In genomic region chr4:123665681-123666278, GRCm38 (mm10) we compare ENCODE assay signal across 8 mouse cellular contexts. TPM values are rescaled to one million over a fixed set of nuclear protein-coding genes. Genes with fewer than 3 reads are reported as not detected.
DNase-seq lines count a peak whose midpoint lies in the region; ATAC-seq and TF ChIP-seq lines count a peak whose summit lies in the region.

No protein-coding gene starts in this region.

- peak overlapping the region; percentile 99 for H3K27ac ChIP-seq in kidney, postnatal 0 days
- peak overlapping the region; percentile 84 for H3K27ac ChIP-seq in embryonic fibroblast, embryonic 13.5 days (ENCODE audit: insufficient read depth, low read length)
- H3K27ac ChIP-seq in limb, embryonic 14.5 days (replicated peaks; ENCODE audit: low read depth, low read length) = peak overlapping the region; percentile 98
- peak overlapping the region; percentile 99 for H3K27ac ChIP-seq in neural tube, embryonic 14.5 days (ENCODE audit: low read depth, low read length)

- no peaks in the 10 kb centered on the region for H3K9me3 ChIP-seq in kidney, postnatal 0 days (replicated peaks; ENCODE audit: low read length)
- H3K9me3 ChIP-seq in limb, embryonic 14.5 days (ENCODE audit: control insufficient read depth, low read length) = no peaks in the 10 kb centered on the region
- H3K9me3 ChIP-seq in neural tube, embryonic 14.5 days (ENCODE audit: control insufficient read depth, low read length) = no peaks in the 10 kb centered on the region

- peak overlapping the region; percentile 98 for H3K9ac ChIP-seq in kidney, postnatal 0 days (ENCODE audit: low read depth, low read length)
- H3K9ac ChIP-seq in limb, embryonic 14.5 days (ENCODE audit: low read depth, low read length, severe bottlenecking) = peak overlapping the region; percentile 98
- H3K9ac ChIP-seq in neural tube, embryonic 14.5 days (replicated peaks; ENCODE audit: low read depth, low read length) = peak overlapping the region; percentile 98; the same call in 1 of the 2 replicates

- H3K36me3 ChIP-seq in kidney, postnatal 0 days (ENCODE audit: insufficient read depth, low read length) = no peaks in the 10 kb centered on the region
- H3K36me3 ChIP-seq in limb, embryonic 14.5 days (ENCODE audit: control insufficient read depth, insufficient read depth, low read length) = no peaks in the 10 kb centered on the region
- no peaks in the 10 kb centered on the region for H3K36me3 ChIP-seq in neural tube, embryonic 14.5 days (ENCODE audit: control insufficient read depth, insufficient read depth, low read length)

- peak overlapping the region; percentile 92 for H3K4me2 ChIP-seq in kidney, postnatal 0 days (ENCODE audit: low read length)
- peak overlapping the region; percentile 83 for H3K4me2 ChIP-seq in limb, embryonic 14.5 days (replicated peaks; ENCODE audit: low read depth, low read length, severe bottlenecking)
- peak overlapping the region; percentile 89 for H3K4me2 ChIP-seq in neural tube, embryonic 14.5 days (ENCODE audit: low read depth, low read length)

- ATAC-seq in kidney, postnatal 0 days (replicated peaks; ENCODE audit: low FRiP score, low read depth) = no peak
- no peak for ATAC-seq in limb, embryonic 14.5 days (ENCODE audit: low FRiP score, low read depth)
- ATAC-seq in neural tube, embryonic 14.5 days (ENCODE audit: low read depth) = no peak

- 32% methylated on average over 11 of the region's 11 CpGs for WGBS in kidney, postnatal 0 days
- 32% methylated on average over 11 of the region's 11 CpGs for WGBS in limb, embryonic 14.5 days
- WGBS in neural tube, embryonic 14.5 days = 27% methylated on average over 11 of the region's 11 CpGs

- TF ChIP-seq CTCF in kidney, postnatal 0 days (IDR thresholded peaks at IDR 0.05; ENCODE audit: low read depth) = no peak
- TF ChIP-seq CTCF in embryonic fibroblast, embryonic 13.5 days (IDR thresholded peaks at IDR 0.05; ENCODE audit: borderline replicate concordance, insufficient read depth, low read length) = no peak

- peaks cover 19% of the 10 kb centered on the region for H3K4me1 ChIP-seq in kidney, postnatal 0 days (replicated peaks; ENCODE audit: insufficient read depth, low read length)
- H3K4me1 ChIP-seq in embryonic fibroblast, embryonic 13.5 days (ENCODE audit: control insufficient read depth, insufficient read depth, low read length) = peaks cover 13% of the 10 kb centered on the region
- peaks cover 28% of the 10 kb centered on the region for H3K4me1 ChIP-seq in limb, embryonic 14.5 days (ENCODE audit: control insufficient read depth, insufficient read depth, low read length)
- peaks cover 54% of the 10 kb centered on the region for H3K4me1 ChIP-seq in neural tube, embryonic 14.5 days (ENCODE audit: control insufficient read depth, insufficient read depth, low read length)

- no peak for TF ChIP-seq POLR2A in embryonic fibroblast, embryonic 13.5 days (IDR thresholded peaks at IDR 0.05; ENCODE audit: low read depth, low read length)
- no peak for TF ChIP-seq POLR2A in limb, embryonic 14.5 days (IDR thresholded peaks at IDR 0.05; ENCODE audit: borderline replicate concordance, extremely low read depth, insufficient read depth, insufficient read length)

- H3K4me3 ChIP-seq in kidney, postnatal 0 days (replicated peaks; ENCODE audit: low read depth, low read length) = peak overlapping the region; percentile 86
- peak overlapping the region; percentile 74 for H3K4me3 ChIP-seq in embryonic fibroblast, embryonic 13.5 days (ENCODE audit: insufficient read depth, low read length)
- peak overlapping the region; percentile 93 for H3K4me3 ChIP-seq in limb, embryonic 14.5 days (replicated peaks; ENCODE audit: low read length)
- H3K4me3 ChIP-seq in neural tube, embryonic 14.5 days (ENCODE audit: low read depth, low read length) = peak overlapping the region; percentile 78

- DNase-seq in kidney, postnatal 0 days (ENCODE audit: low spot score) = no peak
- no peak for DNase-seq in kidney, postnatal 10 days
- DNase-seq in limb, embryonic 14.5 days (ENCODE audit: low spot score) = no peak
- no peak for DNase-seq in cerebellum, adult 18-20 months
- DNase-seq in thymus, postnatal 0 days (ENCODE audit: low spot score) = no peak
- no peak for DNase-seq in embryo, embryonic 10.5 days (ENCODE audit: low spot score)

- H3K27me3 ChIP-seq in kidney, postnatal 0 days (ENCODE audit: insufficient read depth, low read length) = no peaks in the 10 kb centered on the region
- H3K27me3 ChIP-seq in limb, embryonic 14.5 days (ENCODE audit: control insufficient read depth, insufficient read depth, low read length) = no peaks in the 10 kb centered on the region
- H3K27me3 ChIP-seq in neural tube, embryonic 14.5 days (ENCODE audit: control insufficient read depth, insufficient read depth, low read length) = no peaks in the 10 kb centered on the region

RNA-seq across cellular contexts. Expression of gene Macf1, which starts 18.4 kb away (rescaled TPM):
- polyA plus RNA-seq in kidney, postnatal 0 days (2015; fragmentation: Nextera tagmentation; extraction: Ambion mirVana) = 33.8 and 36.9 TPM in 2 replicates
- polyA plus RNA-seq in embryonic fibroblast, embryonic 13.5 days (2011; ENCODE audit: insufficient read length, low read depth, missing spikeins) = 250 and 271 TPM in 2 replicates
- polyA plus RNA-seq in limb, embryonic 14.5 days (2012; rRNA removed) = 99.7 and 103 TPM in 2 replicates
- polyA plus RNA-seq in limb, embryonic 14.5 days (2014; fragmentation: Nextera tagmentation; extraction: Ambion mirVana) = 79.8 and 84.0 TPM in 2 replicates
- polyA plus RNA-seq in neural tube, embryonic 14.5 days (2014; fragmentation: Nextera tagmentation; extraction: Ambion mirVana) = 111 and 144 TPM in 2 replicates
- 32.8 and 37.1 TPM in 2 replicates for polyA plus RNA-seq in thymus, postnatal 0 days (2015; fragmentation: Nextera tagmentation; extraction: Ambion mirVana)

RNA-seq across cellular contexts. Expression of gene Ndufs5, which starts 52.2 kb away (rescaled TPM):
- polyA plus RNA-seq in kidney, postnatal 0 days (2015; fragmentation: Nextera tagmentation; extraction: Ambion mirVana) = 456 and 482 TPM in 2 replicates
- polyA plus RNA-seq in embryonic fibroblast, embryonic 13.5 days (2011; ENCODE audit: insufficient read length, low read depth, missing spikeins) = 124 and 148 TPM in 2 replicates
- polyA plus RNA-seq in limb, embryonic 14.5 days (2012; rRNA removed) = 119 and 253 TPM in 2 replicates
- 344 and 353 TPM in 2 replicates for polyA plus RNA-seq in limb, embryonic 14.5 days (2014; fragmentation: Nextera tagmentation; extraction: Ambion mirVana)
- polyA plus RNA-seq in neural tube, embryonic 14.5 days (2014; fragmentation: Nextera tagmentation; extraction: Ambion mirVana) = 485 and 586 TPM in 2 replicates
- polyA plus RNA-seq in thymus, postnatal 0 days (2015; fragmentation: Nextera tagmentation; extraction: Ambion mirVana) = 485 and 491 TPM in 2 replicates
